Mouse (Mus musculus) heart, postnatal 0 days (tissue): ENCODE measurements around the gene Olfr1357.

ENCODE experiments used
- CTCF ChIP-seq: IDR thresholded peaks from 2 replicates; pipeline ENCODE4 v1.5.1; 2016; ENCODE audit warnings: antibody characterized with exemption, control low read depth, low read depth
- EP300 ChIP-seq: IDR thresholded peaks from 2 replicates; pipeline ENCODE4 v1.6.1; 2016; ENCODE audit warnings: antibody characterized with exemption, low read depth

DNA sequence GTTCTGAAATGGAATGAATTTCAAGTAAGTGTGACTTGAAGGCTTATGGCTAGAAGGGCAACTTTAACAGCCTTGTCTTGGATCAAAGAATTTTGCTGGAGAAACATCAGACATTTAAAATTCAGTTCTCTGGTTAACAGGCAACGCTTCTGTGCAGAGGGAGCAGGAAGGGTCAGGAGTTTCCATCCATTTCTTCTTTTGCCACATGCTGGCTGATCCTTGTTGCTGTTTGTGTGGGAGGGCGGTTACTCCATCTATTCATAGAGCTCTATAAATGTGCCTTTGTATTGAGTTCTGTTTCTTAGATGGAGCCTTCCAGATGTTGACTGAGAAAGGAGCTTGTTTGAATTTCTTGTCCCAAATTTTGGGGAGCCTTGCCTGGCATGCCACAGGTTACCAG is 47.0 kb downstream of the Olfr1357 start:
- no peak for TF ChIP-seq CTCF
- TF ChIP-seq EP300: no peak
